Mouse (Mus musculus) ZHBTc4 (cell line): Measurements from ENCODE around the gene Dupd1.

ENCODE experiments used
- DNase-seq: peaks from one replicate; pipeline ENCODE4 v3.0.0-alpha.2; 2011; ENCODE audit warnings: low read depth, low spot score

The Dupd1 gene

DNA sequence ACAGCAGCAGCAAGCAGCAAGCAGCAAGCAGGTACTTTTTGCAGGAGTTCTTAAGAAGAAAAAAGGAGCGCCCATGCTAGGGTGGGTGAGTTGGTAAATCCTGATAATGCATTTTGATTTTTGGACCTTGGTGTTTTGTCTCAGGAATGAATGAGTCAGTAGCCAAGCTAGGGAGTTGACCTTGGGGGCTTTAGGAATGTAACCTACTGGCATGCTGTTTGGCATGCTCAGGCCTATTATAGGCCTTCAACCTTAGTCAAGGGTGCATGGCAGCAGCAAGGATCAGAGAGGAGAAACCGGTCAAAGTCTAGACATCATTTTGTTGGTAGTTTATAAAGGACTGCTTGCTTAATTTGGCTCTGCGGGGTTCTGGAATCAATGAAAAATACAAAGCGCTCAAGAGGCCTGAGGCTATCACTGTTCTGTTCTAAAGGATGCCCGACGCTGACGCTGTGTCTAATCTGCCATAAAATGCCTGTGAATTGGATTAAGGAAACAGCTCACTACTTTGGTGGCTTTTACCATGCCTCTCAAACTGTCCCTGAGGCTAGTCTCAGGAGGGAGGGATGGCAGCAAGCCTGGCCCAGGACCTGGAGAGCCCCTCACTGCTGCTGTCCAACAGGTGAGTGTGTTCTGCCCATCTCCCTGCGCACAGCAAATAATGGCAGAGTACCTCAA lies 7.8 kb upstream of the Dupd1 start:
- DNase-seq: no peak

DNA sequence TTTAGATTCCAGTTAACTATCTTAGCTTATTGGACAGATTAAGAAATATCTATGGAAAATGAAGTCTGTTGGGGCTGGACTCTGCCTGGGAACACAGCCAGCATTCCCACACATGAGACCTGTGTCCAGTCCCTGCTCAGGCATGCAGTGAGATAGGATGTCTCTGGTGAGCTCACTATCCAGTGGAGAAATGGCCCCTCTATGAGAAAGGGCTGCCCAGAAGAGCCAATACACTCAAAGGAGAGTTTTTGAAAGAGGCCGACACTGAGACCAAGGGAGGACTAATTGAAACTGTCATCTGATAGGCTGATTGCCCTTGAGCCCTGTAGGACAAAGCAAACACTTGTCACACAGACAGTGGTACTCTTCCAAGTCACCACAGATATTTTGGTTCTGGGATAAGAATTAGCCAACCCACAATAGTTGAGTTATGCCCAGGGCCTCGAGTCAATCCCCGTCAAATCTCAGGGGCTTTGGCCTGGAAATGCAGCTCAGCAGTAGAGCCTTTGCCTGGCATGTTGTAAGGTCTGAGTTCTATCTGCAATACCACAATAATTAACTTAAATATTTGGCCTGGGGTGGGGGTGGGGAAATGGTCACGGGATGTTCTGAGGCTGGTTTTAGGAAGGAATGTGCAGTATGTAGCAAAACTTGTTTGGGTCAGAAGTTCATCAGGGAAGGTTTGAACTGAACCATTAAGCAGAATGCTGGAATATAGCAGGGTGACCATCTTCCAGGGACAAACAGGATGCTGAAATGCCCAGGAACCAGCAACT lies 6.2 kb upstream of the Dupd1 start:
- DNase-seq: no peak

DNA sequence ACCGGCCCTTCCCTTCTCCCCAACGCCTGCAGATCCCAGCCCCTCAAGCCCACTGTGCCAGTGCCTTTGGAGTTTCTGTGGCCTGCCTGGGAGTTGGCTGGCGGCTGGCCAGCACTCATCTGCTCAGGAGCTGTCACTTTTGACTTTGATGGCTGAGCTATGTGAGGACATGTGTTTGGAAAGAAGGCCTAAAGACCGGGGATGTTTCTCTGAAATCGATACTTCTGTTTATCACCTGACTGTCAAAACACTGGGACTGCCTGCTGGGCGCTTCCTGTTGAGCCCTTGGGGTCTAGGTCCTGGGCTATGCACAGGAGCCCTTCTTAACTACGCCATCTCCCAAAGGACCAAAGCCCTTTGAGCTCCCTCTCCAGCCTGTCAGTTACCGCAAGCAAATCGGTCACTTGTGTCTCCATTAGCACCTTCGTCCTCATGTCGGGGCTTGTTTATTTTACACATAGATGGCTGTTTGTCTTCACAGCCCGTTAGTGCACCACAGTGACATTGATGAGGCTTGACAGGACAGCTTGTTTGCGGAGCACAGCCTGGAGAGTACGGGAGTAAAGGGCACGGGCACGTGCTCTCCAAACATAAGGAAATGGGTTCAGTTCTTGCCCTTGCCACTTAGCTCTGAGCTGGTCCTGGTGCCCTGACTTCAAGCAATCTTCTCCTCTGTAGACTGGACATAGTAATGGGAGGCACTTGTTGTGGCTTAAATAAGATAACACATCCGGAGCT lies 5.4 kb upstream of the Dupd1 start:
- DNase-seq: no peak

DNA sequence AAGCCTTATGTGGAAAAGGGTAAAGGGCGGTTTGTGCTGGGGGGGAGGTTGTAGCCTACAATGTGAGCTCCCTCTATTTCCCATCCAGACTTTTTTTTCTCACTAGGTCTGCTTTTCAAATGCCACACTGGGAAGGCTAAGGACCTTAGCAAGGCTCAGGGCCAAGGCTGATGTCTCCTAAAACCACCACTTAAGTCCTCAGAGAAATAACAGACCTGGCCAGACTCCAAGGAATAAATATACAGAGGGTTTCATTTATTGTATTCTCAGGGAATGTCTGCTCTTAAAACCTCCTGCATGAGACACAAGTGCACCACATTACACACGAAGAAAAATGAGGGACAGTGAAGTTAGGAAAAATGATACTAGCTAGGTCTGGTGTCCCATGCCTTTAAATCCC lies 3.1 kb downstream of the Dupd1 start:
- no peak for DNase-seq

DNA sequence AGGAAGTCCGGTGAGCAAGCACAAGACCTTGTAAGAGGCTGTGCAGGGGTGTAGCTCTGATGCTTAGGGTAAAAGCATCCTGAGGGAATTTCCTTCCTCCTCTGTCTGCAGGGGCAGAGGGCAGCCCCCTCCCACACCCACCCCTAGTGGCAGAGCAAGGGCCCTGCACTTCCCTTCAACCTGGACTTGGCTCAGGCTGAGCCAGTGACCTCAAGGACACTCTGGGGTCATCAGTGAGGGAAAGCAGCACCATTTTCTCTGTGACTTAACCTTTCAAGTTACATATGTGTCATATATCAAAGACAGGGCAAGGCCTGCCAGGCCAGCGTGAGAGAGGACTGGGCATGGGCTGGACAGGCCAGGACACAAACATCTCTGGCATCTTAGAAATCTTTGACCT lies 4.8 kb downstream of the Dupd1 start:
- DNase-seq: peak; percentile 36

DNA sequence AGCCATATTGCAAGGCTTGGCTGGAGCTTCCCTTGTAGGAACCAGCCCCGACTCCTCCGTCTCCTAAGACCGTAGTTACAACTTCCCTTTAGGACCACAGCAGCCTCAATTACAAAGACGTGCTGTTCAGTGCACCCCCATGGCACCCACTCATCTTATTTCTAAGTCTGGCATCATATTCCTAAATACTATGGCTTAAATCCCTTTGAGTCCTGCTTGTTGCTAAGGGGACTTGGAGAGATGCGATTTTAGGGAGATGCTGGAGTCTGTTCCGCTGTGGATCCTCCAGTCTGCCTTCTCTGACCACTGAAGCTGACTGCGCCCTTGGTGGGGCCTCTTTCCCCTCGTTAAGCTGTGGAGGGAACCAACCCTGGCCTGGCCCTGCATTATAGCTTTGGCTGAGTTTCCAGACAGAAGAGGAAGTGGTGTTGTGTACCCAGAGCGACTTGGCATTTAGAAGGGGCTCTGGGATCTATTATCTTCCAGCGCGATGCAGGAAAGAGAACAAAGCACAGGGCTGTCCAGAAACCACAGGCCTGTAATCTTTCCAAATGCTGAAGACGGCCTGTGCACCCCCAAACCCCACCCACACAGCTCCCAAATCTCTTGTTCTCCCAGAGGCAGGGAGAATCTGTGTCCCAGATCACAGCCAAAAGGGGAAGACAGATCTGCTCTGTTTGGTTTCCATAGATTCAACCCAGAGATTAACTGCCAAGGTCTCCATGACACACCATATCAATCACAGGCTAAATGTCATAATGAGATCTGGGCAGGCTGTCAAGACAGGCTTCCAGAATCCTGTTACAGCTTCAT lies 7.4 kb downstream of the Dupd1 start:
- DNase-seq: no peak

DNA sequence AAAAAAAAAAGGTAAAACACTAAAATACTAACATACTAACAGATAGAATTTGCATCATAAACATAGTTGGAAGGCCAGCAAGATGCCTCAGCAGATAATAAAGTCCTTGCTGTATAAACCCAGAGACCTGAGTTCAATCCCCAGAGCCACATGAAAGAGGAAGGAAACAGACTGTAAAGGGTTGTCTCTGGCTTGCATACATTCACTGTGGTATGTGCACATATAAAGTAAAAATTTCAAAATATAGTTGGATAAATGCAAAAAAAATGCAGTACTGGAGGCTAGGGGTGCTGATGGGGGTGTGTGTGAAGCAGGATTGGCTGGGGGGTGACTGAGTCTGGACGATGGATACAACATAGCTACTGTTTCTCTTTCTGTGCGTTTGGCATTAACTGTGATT lies 8.9 kb downstream of the Dupd1 start:
- DNase-seq: no peak

DNA sequence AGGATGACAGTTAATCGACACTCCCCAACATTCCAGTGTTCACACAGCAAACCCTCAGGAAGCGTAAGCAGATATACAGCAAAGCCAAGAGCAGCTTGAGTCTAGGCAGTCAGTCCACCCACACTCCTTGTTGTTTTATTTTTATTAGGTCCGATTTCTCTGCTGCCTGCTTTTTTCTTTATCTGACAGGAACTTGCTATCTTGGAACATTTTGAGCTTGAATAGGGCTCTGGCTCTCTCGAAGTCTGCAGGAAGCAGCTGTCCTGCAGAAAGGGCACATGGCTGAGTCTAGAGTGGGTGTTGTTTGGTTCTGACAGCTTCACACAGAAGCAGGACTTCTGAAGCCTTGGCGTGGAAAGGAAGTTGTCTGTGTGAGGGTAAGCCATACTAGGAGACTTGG lies 11.1 kb downstream of the Dupd1 start:
- DNase-seq: no peak

DNA sequence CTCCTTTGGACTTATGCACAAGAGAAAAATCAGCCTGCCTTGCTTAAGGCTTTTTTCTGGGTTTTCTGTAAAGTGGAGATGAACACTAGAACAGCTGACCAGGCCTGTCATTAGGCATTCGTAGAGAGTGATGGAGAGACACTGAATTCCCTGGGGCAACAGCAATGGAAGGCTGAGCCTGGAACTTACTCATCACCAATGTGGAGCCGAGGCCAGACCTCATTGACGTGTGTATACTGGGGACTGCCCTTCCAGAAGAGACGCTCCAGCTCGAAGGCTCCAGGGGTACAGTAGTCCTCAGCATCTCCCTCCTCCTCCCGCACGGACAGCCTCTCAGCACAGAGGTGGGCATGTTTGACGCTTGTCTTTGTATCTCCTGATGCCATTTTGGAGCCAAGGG lies 11.7 kb downstream of the Dupd1 start:
- no peak for DNase-seq

DNA sequence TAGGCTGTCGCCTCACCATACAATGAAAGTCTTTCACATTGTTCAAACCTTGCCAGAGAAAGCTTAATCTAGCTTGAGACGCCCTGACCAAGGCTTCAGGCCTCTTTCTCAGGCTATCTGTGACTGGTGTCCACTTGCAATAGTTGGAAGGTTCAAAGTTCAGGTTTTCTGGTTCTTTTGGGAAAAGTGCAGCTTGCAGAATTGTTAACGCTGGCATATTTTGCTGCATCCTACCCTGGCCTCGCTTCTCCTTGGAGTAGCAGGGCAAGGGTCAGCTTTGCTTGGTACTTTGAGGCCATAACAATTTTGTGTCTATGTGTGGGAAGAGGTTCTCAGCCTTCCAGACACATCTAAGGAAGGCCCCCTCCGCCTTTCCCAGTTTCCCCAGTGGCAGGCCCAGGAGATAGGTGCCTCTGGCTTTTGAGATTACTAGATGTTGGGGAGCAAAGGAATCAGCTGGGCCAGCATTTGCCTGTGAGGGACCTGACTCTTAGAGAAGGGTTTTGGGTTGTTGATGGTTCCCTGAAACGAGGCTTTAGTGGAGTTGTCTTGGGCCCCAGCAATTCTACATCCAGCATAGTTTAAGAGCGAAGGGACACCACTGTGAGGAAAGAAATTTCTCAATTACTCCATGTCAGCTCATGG lies 18.1 kb downstream of the Dupd1 start:
- DNase-seq: no peak

DNA sequence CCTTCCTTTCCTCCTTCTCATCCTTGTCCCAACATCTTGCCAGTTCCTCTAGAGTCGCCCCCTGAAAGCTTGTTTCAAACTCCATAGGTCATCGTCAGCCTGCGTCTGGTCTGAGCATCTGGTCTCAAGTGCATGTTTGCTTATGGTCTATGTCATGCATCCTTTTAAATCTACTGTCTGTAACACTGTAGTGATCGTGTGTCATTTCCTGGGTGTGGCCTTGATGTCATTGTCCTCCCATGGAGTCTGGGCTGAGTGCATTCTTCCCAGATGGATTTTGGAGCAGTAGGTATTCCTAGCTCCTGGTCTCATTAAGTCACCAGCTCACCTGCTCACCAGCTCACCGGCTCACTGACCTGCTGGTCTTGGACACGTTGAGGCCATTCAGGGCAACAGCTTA lies 19.4 kb downstream of the Dupd1 start:
- DNase-seq: no peak

DNA sequence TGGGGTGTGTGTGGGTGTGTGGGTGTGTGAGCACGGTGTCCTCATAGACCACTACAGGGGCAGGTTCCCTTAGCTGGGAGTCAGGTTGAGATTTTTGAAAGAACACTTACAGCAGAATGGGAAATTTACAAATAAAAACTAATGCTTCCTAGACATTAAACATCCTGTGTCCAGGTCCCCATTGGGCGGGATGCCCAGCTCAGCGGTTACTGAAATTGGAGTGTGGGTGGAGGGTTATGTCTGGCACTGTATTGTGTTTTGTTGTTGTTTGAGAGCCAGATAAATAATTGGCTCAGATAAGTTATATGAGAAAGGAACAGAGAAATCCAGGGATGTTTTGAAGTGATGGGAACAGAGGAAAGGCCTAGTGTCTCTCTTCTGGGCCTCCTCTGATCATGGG lies 23.3 kb downstream of the Dupd1 start:
- no peak for DNase-seq

DNA sequence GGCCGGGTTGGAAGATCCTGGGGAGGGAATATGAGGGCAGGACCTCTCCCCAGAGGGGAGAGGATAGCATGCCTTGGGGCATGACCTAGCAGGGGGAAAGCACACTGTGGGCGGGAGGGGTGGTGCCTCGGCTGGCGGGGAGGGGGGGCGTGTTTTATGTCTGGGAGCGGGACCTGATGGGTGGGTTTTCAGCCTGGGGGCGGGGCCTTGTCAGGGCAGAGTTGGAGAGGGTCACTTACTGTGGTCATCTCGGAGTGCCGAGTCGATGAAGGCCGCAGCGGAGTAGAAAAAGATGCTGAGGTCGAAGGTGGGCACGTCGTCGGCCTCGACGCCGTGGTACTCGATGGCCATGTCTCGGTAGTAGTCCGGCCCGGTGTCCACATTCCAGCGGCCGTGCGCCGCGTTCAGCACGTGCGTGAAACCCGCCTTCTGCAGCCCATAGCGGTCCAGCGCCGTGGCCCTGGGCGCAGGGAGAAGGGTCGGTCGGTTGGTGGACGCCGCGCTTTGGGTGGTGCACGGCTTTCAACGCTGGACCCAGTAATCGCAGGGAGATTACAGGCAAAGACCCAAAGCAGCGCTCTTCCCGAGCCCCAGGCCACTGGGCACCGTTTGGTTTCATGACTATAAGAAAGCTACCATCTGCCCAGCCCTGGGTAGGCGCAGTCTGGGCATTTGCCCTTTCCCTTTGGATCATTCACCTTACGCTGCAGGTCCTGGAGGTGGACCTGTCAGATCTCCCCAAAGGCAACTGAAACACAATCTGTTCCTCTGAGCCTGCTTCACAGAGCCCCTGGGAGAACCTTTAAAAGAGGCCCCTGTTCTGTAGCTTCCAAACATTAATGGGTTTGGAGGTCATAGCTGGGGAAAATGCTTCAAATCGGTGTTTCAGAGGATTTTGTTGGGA lies 27.7 kb downstream of the Dupd1 start:
- peak; percentile 75 for DNase-seq

DNA sequence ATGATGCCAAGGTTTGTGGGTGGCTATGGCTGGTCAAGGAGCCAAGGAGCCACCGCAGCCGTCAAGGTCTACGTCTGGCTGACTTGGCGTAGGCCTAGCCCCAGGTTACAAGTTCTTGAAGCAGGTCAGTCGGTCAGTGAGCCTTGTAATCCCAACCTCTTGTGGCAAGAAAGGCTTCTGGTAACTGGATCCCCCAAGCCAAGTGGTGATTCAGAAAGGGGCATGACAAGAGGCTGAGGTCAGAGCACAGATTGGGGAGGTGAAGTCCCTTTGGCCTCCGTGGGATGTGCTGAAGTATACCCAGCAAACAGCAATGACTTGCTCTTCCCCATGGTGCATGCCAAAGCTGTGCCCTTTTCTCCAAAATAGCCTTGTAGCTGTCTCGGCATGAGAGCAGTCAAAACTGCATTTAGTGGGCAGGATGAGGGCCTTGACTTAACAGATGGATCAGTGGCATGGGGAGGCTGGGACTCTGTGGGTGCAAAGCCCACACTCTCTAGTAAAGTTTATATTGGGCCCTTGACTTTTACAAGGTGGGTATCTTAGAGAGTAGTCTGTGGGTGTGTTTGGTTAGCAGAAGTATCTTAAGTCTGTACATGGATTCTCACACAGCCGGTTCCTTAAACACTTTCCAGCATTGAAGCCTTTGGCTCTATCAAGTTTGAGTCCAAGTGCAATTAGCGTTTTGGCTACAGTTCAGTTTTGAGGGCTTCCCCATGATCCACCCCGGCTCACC lies 28.8 kb downstream of the Dupd1 start:
- no peak for DNase-seq

DNA sequence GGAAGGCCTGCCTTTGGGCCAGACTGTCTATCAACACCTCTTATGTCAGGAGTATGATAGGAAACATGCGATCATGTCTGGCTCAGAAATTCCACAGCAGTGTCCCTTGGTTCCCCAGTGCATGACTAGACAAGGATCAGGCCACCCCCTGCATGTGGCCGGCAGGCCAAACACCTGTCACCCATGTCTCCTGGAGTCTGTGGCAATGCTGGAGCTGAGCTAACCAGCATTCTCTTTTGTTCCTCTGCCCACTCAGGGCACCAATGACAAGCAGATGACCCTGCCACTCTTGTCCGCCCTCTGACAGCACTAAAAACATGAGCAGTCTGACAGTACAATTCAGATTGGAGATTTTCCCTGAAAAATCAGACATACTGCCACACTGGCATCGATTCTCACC lies 30.5 kb downstream of the Dupd1 start:
- no peak for DNase-seq

DNA sequence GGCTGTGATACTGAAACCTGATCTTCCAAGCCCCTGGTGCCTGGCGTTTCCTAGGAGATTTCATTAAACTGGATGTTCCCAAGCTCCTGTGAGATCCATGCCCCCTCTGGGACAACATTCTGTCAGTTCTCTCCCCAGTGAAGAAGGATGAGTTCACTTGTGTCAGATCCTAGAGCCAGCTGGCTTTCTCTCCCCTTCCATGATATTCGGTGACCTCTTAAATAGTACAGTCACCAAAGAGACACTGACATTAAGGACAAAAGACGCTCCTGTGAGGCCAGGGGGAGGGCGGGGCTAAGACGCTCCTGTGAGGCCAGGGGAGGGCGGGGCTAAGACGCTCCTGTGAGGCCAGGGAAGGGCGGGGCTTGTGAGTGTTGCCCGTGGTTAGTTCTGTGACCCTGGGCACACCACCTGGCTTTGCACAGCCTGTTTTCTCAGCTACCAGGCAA lies 31.7 kb downstream of the Dupd1 start:
- DNase-seq: peak; percentile 96

DNA sequence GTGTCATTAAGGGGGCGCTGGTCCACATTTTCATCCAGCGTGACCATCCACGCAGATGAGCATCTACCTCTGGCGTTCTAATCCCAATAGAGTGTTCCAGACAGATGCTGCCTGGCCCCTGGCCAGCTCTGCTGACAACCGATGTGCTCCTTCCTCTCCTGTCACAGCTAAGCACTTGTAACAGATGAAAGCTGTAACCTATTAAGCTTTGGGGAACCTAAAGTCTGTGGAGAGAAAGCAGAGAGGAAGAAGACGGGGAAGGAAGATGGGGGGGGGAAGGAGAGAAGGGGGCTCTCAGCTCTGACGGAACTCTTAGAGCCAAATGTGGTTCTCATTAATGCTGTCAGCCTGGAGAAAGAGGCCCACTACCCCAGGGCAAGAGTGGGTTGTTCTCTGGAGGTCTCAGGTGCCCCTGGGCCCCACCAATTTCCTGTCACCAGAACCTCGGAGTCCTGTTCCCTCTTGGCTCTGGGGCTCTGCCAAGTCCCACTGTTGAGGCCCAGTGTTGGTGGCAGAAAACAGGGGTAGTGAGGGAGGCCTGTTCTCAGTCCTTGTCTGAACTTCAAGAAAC lies 34.7 kb downstream of the Dupd1 start:
- DNase-seq: no peak

DNA sequence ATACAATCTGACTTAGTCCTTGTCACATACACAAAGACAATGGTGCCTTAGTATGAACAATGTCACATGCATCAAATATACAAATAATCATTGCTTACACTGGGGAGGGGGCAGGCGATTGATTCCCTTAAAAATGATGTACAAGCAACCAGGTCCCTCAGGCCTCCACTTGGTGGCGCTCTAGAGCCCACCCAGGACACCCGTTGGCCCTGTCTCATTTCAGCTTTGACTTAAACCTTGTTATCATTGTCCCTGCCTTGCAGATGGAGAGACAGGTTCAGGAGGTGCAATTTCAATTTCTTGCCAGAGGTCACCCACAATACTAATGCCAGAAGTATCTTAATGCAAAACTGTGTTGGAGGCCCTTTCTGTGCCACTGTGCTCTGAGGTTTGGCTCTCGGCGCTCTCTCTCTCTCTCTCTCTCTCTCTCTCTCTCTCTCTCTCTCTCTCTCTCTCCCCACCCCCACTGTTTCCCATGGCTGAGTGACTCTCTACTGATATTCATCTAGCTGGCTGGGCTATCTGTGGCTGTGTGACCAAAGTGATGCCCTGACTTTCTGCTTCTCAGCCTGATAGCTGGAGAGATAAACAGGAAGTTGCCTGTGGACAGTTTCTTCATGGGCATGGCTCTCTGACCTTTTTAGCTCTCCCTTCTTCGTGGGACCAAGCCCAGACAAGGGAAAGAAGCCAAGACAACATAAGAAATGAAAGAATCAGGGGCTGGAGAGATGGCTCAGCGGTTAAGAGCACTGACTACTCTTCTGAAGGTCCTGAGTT lies 35.7 kb downstream of the Dupd1 start:
- DNase-seq: peak; percentile 83
